Mouse (Mus musculus) G1E (cell line): ENCODE measurements around the gene Ybx2.

Experiments used
- CTCF ChIP-seq: IDR thresholded peaks from 2 replicates; pipeline ENCODE4 v1.5.1; 2012; ENCODE audit warnings: low read depth, low read length, inconsistent platforms, mixed read lengths
- GATA1 ChIP-seq: IDR thresholded peaks from 2 replicates; pipeline ENCODE4 v1.6.1; 2012; ENCODE audit warnings: borderline replicate concordance, low read length, inconsistent platforms, mixed read lengths
- POLR2AphosphoS5 ChIP-seq: IDR thresholded peaks from 2 replicates; pipeline ENCODE4 v1.6.1; 2012; ENCODE audit warnings: low read depth, low read length, inconsistent platforms; ENCODE audit not compliant: insufficient replicate concordance

GRCm38 (mm10) chr11:69936714-69937347 lies 1.2 kb downstream of the Ybx2 start:
- no peak for TF ChIP-seq CTCF
- no peak for TF ChIP-seq POLR2AphosphoS5
- TF ChIP-seq GATA1, result no peak
